Mouse (Mus musculus) MEL (cell line): ENCODE measurements around the gene Bhlhe41. TPM values are rescaled to one million over a fixed set of nuclear protein-coding genes. Genes with fewer than 3 reads are reported as not detected.

Source experiments
- DNase-seq: peaks from one replicate; pipeline ENCODE4 v3.0.0; 2011; ENCODE audit warnings: low read depth, low spot score
- H3K27ac ChIP-seq: 2 replicates; pipeline ENCODE4 v1.5.1; 2012; ENCODE audit warnings: low read depth, mild to moderate bottlenecking, control low read depth, low read length, moderate library complexity; ENCODE audit not compliant: control insufficient read depth
- H3K27me3 ChIP-seq, 2 experiments: fragments of 150-350 bp in 1 of 2; sonication (generic) in 1 of 2; 2 replicates each; pipeline ENCODE4 v1.6.1; 2012; ENCODE audit warnings: low read length in 2 of 2, mild to moderate bottlenecking in 2 of 2, improper control_type of control experiment in 1 of 2, moderate library complexity in 1 of 2; ENCODE audit not compliant: insufficient read depth in 2 of 2, control insufficient read depth in 1 of 2
- H3K36me3 ChIP-seq, 2 experiments: 2 replicates each; pipeline ENCODE4 v1.6.1; 2012 to 2014; ENCODE audit warnings: low read length in 2 of 2, improper control_type of control experiment in 1 of 2, inconsistent platforms in 1 of 2, mild to moderate bottlenecking in 1 of 2; ENCODE audit not compliant: insufficient read depth in 2 of 2, control insufficient read depth in 1 of 2
- H3K4me1 ChIP-seq, 2 experiments: fragments of 150-350 bp in 1 of 2; sonication (generic) in 1 of 2; 2 replicates each; pipeline ENCODE4 v1.6.1; 2012; ENCODE audit warnings: low read length in 2 of 2, improper control_type of control experiment in 1 of 2, mild to moderate bottlenecking in 1 of 2; ENCODE audit not compliant: insufficient read depth in 2 of 2, control insufficient read depth in 1 of 2
- H3K4me3 ChIP-seq, 2 experiments: fragments of 150-350 bp in 1 of 2; sonication (generic) in 1 of 2; 2 replicates each; pipeline ENCODE4 v1.5.1; 2012; ENCODE audit warnings: low read depth in 2 of 2, low read length in 2 of 2, mild to moderate bottlenecking in 2 of 2, moderate library complexity in 2 of 2, control low read depth in 1 of 2, improper control_type of control experiment in 1 of 2; ENCODE audit not compliant: control insufficient read depth in 1 of 2, insufficient read depth in 1 of 2
- H3K79me2 ChIP-seq: 2 replicates; pipeline ENCODE4 v1.6.1; 2012; ENCODE audit warnings: mild to moderate bottlenecking, low read length, moderate library complexity; ENCODE audit not compliant: control insufficient read depth, poor library complexity, insufficient read depth
- H3K9ac ChIP-seq: 2 replicates; pipeline ENCODE4 v1.6.1; 2012; ENCODE audit warnings: low read depth, mild to moderate bottlenecking, control low read depth, low read length, moderate library complexity; ENCODE audit not compliant: control insufficient read depth, poor library complexity, severe bottlenecking
- H3K9me3 ChIP-seq: fragments of 150-350 bp; sonication (generic); replicated peaks from 2 replicates; pipeline ENCODE4 v1.6.1; 2012; ENCODE audit warnings: mild to moderate bottlenecking, low read length, improper control_type of control experiment, moderate library complexity; ENCODE audit not compliant: insufficient read depth
- BHLHE40 ChIP-seq: IDR thresholded peaks from 2 replicates; pipeline ENCODE4 v1.6.1; 2012; ENCODE audit warnings: low read depth, mild to moderate bottlenecking, inconsistent platforms, low read length, improper control_type of control experiment, borderline replicate concordance
- CHD2 ChIP-seq: IDR thresholded peaks from 2 replicates; pipeline ENCODE4 v1.6.1; 2011; ENCODE audit warnings: low read length, improper control_type of control experiment
- E2F4 ChIP-seq: IDR thresholded peaks from 2 replicates; pipeline ENCODE4 v1.6.1; 2011; ENCODE audit warnings: low read depth, low read length, improper control_type of control experiment, borderline replicate concordance
- ELF1 ChIP-seq: IDR thresholded peaks from 2 replicates; pipeline ENCODE4 v1.6.1; 2014; ENCODE audit warnings: low read depth, mild to moderate bottlenecking, inconsistent platforms, low read length, improper control_type of control experiment, moderate library complexity
- EP300 ChIP-seq, 2 experiments: IDR thresholded peaks; 2 replicates each; pipeline ENCODE4 v1.6.1; 2011; ENCODE audit warnings: improper control_type of control experiment in 2 of 2, low read length in 2 of 2, low read depth in 1 of 2, mild to moderate bottlenecking in 1 of 2
- GABPA ChIP-seq: IDR thresholded peaks from 2 replicates; pipeline ENCODE4 v1.6.1; 2012; ENCODE audit warnings: low read depth, mild to moderate bottlenecking, inconsistent platforms, low read length, improper control_type of control experiment, moderate library complexity
- GATA1 ChIP-seq: IDR thresholded peaks from 2 replicates; pipeline ENCODE4 v1.6.1; 2011; ENCODE audit warnings: low read depth, low read length, improper control_type of control experiment
- HCFC1 ChIP-seq: IDR thresholded peaks from 2 replicates; pipeline ENCODE4 v1.6.1; 2012; ENCODE audit warnings: low read depth, mild to moderate bottlenecking, inconsistent platforms, low read length, improper control_type of control experiment, moderate library complexity
- JUND ChIP-seq: IDR thresholded peaks from 2 replicates; pipeline ENCODE4 v1.6.1; 2011; ENCODE audit warnings: low read depth, mild to moderate bottlenecking, improper control_type of control experiment, low read length
- MAZ ChIP-seq: IDR thresholded peaks from 2 replicates; pipeline ENCODE4 v1.6.1; 2012; ENCODE audit warnings: low read depth, mild to moderate bottlenecking, inconsistent platforms, low read length, improper control_type of control experiment
- MXI1 ChIP-seq: IDR thresholded peaks from 2 replicates; pipeline ENCODE4 v1.6.1; 2011; ENCODE audit warnings: mild to moderate bottlenecking, low read depth, low read length, improper control_type of control experiment
- MYB ChIP-seq: IDR thresholded peaks from 2 replicates; pipeline ENCODE4 v1.6.1; 2011; ENCODE audit warnings: mild to moderate bottlenecking, low read depth, low read length, improper control_type of control experiment
- MYC ChIP-seq: IDR thresholded peaks from 2 replicates; pipeline ENCODE4 v1.6.1; 2011; ENCODE audit warnings: low read depth, mild to moderate bottlenecking, low read length, improper control_type of control experiment, moderate library complexity
- NRF1 ChIP-seq: IDR thresholded peaks from 2 replicates; pipeline ENCODE4 v1.6.1; 2014; ENCODE audit warnings: low read depth, mild to moderate bottlenecking, inconsistent platforms, low read length, improper control_type of control experiment, moderate library complexity; ENCODE audit not compliant: poor library complexity, insufficient read depth, severe bottlenecking
- POLR2AphosphoS2 ChIP-seq: IDR thresholded peaks from 2 replicates; pipeline ENCODE4 v1.6.1; 2011; ENCODE audit warnings: low read length, improper control_type of control experiment
- POLR2AphosphoS5 ChIP-seq: IDR thresholded peaks from 2 replicates; pipeline ENCODE4 v1.6.1; 2012; ENCODE audit warnings: low read depth, borderline replicate concordance, mild to moderate bottlenecking, inconsistent platforms, low read length, moderate library complexity, mixed read lengths
- RAD21 ChIP-seq: IDR thresholded peaks from 2 replicates; pipeline ENCODE4 v1.6.1; 2011; ENCODE audit warnings: mild to moderate bottlenecking, low read depth, low read length, improper control_type of control experiment
- SIN3A ChIP-seq: IDR thresholded peaks from 2 replicates; pipeline ENCODE4 v1.6.1; 2012; ENCODE audit warnings: low read length, improper control_type of control experiment, inconsistent platforms
- SMC3 ChIP-seq: IDR thresholded peaks from 2 replicates; pipeline ENCODE4 v1.6.1; 2011; ENCODE audit warnings: low read depth, low read length, improper control_type of control experiment
- TAL1 ChIP-seq: IDR thresholded peaks from 2 replicates; pipeline ENCODE4 v1.6.1; 2012; ENCODE audit warnings: mild to moderate bottlenecking, inconsistent platforms, low read length, moderate library complexity, mixed read lengths
- TBP ChIP-seq: IDR thresholded peaks from 2 replicates; pipeline ENCODE4 v1.8.0; 2011; ENCODE audit warnings: low read depth, low read length, improper control_type of control experiment
- UBTF ChIP-seq: IDR thresholded peaks from 2 replicates; pipeline ENCODE4 v1.6.1; 2012; ENCODE audit warnings: low read depth, mild to moderate bottlenecking, inconsistent platforms, low read length, improper control_type of control experiment, moderate library complexity, borderline replicate concordance; ENCODE audit not compliant: insufficient read depth
- USF1 ChIP-seq: IDR thresholded peaks from 2 replicates; pipeline ENCODE4 v1.6.1; 2014; ENCODE audit warnings: low read depth, mild to moderate bottlenecking, inconsistent platforms, low read length, improper control_type of control experiment, moderate library complexity
- USF2 ChIP-seq, 2 experiments: IDR thresholded peaks; 2 replicates each; pipeline ENCODE4 v1.6.1; 2011 to 2012; ENCODE audit warnings: improper control_type of control experiment in 2 of 2, low read length in 2 of 2, borderline replicate concordance in 1 of 2, inconsistent platforms in 1 of 2, low read depth in 1 of 2, mild to moderate bottlenecking in 1 of 2; ENCODE audit not compliant: insufficient read depth in 1 of 2
- ZC3H11A ChIP-seq: IDR thresholded peaks from 2 replicates; pipeline ENCODE4 v1.6.1; 2012; ENCODE audit warnings: low read depth, mild to moderate bottlenecking, inconsistent platforms, low read length, improper control_type of control experiment
- ZKSCAN1 ChIP-seq: IDR thresholded peaks from 2 replicates; pipeline ENCODE4 v1.6.1; 2012; ENCODE audit warnings: low read depth, mild to moderate bottlenecking, inconsistent platforms, low read length, improper control_type of control experiment, moderate library complexity
- ZMIZ1 ChIP-seq: IDR thresholded peaks from 2 replicates; pipeline ENCODE4 v1.6.1; 2012; ENCODE audit warnings: low read depth, mild to moderate bottlenecking, inconsistent platforms, low read length, improper control_type of control experiment, moderate library complexity
- polyA plus RNA-seq, 2 experiments: library from polyadenylated mRNA; stranded (reverse) in 1 of 2; unstranded in 1 of 2; fragments of >175 nt in 1 of 2; fragments of >200 nt in 1 of 2; gene quantifications; 2 replicates each; pipeline versions ENCODE4 v1.2.1 to v1.2.4; 2012; ENCODE audit warnings: low replicate concordance in 2 of 2, low read depth in 1 of 2; ENCODE audit not compliant: insufficient read length in 2 of 2, insufficient read depth in 1 of 2, missing spikeins in 1 of 2
- total RNA-seq: library from RNA; depleted of rRNA; stranded (reverse); fragments of 300-350 nt; gene quantifications from 2 replicates; pipeline ENCODE4 v1.2.3, GENCODE M21; 2012

The Bhlhe41 gene
- total and polyA plus RNA-seq, 3 experiments: not detected

- H3K4me3 ChIP-seq: no peak overlapping the region
- no peak overlapping the region for H3K27ac ChIP-seq
- DNase-seq: no peak
- H3K9ac ChIP-seq: no peak overlapping the region
- no peak for TF ChIP-seq MXI1
- no peak for TF ChIP-seq ELF1
- no peak for TF ChIP-seq NRF1
- no peak for TF ChIP-seq UBTF
- TF ChIP-seq ZC3H11A: no peak
- no peak for TF ChIP-seq GABPA
- TF ChIP-seq SIN3A: no peak
- no peak for TF ChIP-seq MYC
- TF ChIP-seq POLR2AphosphoS2: no peak
- TF ChIP-seq MYB: no peak
- TF ChIP-seq HCFC1: no peak
- TF ChIP-seq JUND: no peak
- no peak for TF ChIP-seq TAL1
- no peak for TF ChIP-seq GATA1
- TF ChIP-seq EP300 (IDR thresholded peaks at IDR 0.05; ENCODE audit: low read depth in 1 of 2, low read length in 2 of 2): no peak
- TF ChIP-seq SMC3: no peak
- no peak for TF ChIP-seq USF1
- no peak for TF ChIP-seq ZKSCAN1
- no peak for TF ChIP-seq CHD2
- no peaks in the 10 kb centered on the region for H3K9me3 ChIP-seq
- no peaks in the 10 kb centered on the region for H3K27me3 ChIP-seq
- no peaks in the 10 kb centered on the region; a peak in 1 of 4 replicates for H3K36me3 ChIP-seq
- H3K4me1 ChIP-seq: peaks cover 0 to 4% of the 10 kb centered on the region in 2 experiments; a peak in 1 of 4 replicates
- H3K79me2 ChIP-seq: no peaks in the 10 kb centered on the region
Measured at GRCm38 (mm10) chr6:145887719-145888118, 22.4 kb upstream of the Bhlhe41 start.

GRCm38 (mm10) chr6:145886277-145886676, 20.9 kb upstream of the Bhlhe41 start:
- no peak for TF ChIP-seq POLR2AphosphoS5
- TF ChIP-seq SIN3A: no peak
- TF ChIP-seq JUND: no peak
- TF ChIP-seq BHLHE40: no peak
- no peak for TF ChIP-seq TBP
- TF ChIP-seq USF2 (IDR thresholded peaks at IDR 0.05; ENCODE audit: borderline replicate concordance in 1 of 2, insufficient read depth in 1 of 2, low read depth in 1 of 2, low read length in 2 of 2): no peak
- TF ChIP-seq RAD21: no peak
- TF ChIP-seq ZC3H11A: no peak
- no peak for TF ChIP-seq MXI1
- no peak for TF ChIP-seq E2F4
- TF ChIP-seq HCFC1: no peak
- no peak for TF ChIP-seq ZMIZ1
- TF ChIP-seq MAZ: no peak
- TF ChIP-seq EP300 (IDR thresholded peaks at IDR 0.05; ENCODE audit: low read depth in 1 of 2, low read length in 2 of 2): no peak
- TF ChIP-seq, all 39 proteins: peak for 0
- Histone ChIP-seq H3K9ac (no peak overlapping the region), H3K36me3 (no peaks in the 10 kb centered on the region; a peak in 1 of 4 replicates), H3K79me2 (no peaks in the 10 kb centered on the region), H3K9me3 (no peaks in the 10 kb centered on the region), H3K4me1 (peaks cover 0 to 4% of the 10 kb centered on the region in 2 experiments; a peak in 1 of 4 replicates), H3K4me3 (no peak overlapping the region), H3K27me3 (no peaks in the 10 kb centered on the region), H3K27ac (no peak overlapping the region)
- DNase-seq: no peak
